Mouse (Mus musculus) hematopoietic stem cell, adult 5-6 weeks (primary cell): ENCODE data around the gene Apopt1. TPM values are rescaled to one million over a fixed set of nuclear protein-coding genes. Genes with fewer than 3 reads are reported as not detected.

Experiments used
- ATAC-seq, 2 experiments: fragments of 125-278 bp in 1 of 2; replicated peaks in 1 of 2; 2 replicates each; pipeline ENCODE4 v1.8.0; 2016 to 2017; ENCODE audit warnings: inconsistent platforms in 2 of 2, mild to moderate bottlenecking in 2 of 2, moderate number of reproducible peaks in 2 of 2, low read depth in 1 of 2, moderate TSS enrichment in 1 of 2; ENCODE audit not compliant: low FRiP score in 2 of 2, poor library complexity in 2 of 2, severe bottlenecking in 2 of 2, insufficient read depth in 1 of 2, low TSS enrichment in 1 of 2
- total RNA-seq: library from RNA; stranded (forward); fragments of 172-1452, 232-1000 nt; gene quantifications from 2 replicates; pipeline ENCODE4 v1.2.3, GENCODE M21; 2017

Gene Apopt1
- total RNA-seq, 1 experiment from 2014 or later = 58.3 TPM

DNA sequence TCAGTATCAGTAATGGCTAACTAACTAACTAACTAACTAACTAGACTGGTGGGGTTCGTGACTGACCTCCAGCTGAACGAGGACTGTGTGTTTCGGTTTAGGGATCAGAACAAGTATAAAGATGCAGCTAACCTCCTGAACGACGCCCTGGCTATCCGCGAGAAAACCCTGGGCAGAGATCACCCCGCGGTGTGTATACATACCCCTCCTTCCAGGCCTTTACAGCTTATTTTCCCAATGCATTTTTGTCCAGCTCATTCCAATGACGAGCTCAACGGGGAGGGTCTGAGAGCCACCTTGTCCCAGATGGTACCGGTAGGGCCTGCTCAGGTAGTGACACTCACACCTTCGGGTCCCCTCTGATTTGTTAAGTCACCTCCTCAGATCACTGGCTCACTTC, 64.9 kb downstream of the Apopt1 start:
- ATAC-seq = no peak

DNA sequence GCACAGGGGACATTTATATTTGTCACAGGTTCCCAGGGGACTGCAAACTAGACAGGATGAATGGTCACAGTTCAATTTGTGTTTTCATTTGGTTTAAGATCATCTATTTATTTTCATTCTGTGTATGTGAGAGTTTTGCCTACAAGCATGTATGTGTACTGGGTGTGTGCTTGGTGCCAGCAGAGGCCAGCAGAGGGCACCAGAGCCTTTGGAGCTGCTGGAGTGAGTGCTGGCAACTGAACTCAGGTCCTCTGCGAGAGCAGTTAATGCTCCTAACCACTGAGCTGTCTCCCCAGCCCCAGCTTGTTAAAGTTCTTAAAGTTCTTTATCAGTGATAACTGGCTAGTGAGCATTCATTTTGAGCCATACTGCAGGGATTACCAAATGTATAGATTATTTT, 66.5 kb downstream of the Apopt1 start:
- no peak for ATAC-seq

DNA sequence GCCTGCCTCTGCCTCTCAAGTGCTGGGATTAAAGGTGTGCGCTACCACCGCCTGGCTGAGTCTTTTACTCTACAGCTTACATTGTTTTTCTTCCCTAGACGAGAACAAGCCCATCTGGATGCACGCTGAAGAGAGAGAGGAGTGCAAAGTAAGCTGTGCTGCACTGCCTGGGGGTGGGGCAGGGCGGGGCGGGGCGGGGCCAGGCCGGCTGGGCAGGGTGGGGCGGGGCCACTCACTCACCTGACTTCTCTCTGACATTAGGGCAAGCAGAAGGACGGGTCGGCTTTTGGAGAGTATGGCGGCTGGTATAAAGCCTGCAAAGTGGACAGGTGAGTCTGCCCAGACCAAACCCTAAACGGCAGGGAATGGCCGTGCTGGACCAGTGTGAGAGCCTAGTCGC, 72.1 kb downstream of the Apopt1 start:
- no peak for ATAC-seq

DNA sequence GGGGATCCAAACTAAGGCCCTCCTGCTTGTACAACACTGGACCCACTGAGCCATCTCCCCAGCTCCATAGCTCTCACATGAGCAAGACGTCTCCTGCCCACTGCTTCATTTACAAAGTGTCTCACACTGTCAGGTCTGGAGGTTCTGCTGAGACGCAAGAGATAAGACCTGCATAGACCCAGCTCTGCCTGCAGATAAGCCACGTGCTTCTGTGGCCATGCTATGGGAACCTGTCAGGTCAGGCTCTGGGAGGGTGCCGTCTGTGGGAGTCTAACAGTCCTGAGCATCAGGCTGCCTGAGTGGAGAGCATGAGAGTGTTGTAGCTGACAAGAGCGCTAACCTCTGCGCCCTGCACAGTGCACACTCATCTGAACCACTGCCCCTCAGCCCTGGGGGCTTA, 74.0 kb downstream of the Apopt1 start:
- no peak for ATAC-seq

DNA sequence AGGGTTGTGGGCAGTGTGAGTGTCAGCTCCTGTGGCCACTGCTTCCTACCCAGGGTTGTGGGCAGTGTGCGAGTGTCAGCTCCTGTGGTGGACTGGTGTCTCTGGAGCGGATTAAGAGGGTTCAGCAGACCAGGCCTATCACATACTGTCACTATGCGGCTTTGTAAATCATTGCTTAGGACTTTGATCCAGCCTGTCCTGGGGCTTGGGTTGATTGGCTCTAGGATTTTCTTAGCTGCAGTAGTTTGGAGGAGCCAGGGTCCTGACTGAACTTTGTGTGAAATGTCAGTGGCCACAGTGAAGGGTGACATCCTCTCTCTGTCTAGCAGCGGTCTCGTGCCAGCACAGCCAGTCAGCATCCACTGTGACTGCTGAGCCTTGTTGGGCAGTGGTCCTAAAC, 77.0 kb downstream of the Apopt1 start:
- no peak for ATAC-seq

DNA sequence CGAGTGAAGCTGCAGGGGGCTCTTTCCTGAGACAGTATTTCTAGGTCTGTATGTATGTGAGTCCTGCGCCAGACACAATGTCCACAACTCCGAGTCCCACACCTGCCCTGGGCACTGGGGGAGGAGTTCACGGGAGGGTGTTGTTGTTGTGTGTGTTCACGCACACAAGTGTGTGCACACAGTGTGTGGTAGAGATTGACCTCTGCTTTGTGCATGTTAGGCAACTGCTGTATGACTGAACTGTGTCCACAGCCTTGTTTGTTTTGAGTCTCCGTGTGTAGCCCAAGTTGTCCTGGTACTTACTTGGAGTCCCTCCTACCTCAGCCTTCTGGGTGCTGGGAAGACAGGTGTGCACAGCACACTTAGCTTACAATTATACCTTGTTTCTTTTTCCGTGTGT, 77.6 kb downstream of the Apopt1 start:
- ATAC-seq = no peak

DNA sequence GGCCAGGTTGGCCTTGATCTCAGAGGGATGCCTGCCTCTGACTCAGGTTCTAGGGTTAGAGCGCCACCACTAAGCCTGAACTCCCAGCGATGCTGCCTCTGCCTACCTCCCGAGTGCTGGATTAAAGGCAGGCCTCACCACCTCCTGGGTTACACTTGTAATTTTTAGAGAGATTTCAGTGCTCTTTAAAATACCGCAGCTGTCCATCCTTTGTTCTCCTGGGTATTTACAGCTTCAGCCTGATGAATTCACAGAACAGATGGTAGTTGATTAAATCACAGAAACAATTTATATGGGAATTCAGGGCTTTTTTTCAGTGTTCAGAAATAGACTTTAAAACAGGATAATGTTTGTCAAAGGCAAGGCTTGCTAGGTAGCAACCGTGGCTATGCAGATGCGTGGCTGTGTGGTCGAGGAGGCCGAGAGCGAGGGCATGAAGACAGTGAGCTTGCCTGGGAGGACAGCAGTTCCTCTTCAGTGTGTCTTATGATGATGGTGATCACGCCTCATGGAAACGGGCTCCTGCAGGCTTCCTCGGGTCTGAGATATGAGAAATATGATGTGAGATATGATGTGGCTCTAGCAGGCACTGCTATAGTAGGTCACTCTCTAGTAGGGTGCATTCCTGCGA, 78.5 kb downstream of the Apopt1 start:
- no peak for ATAC-seq

DNA sequence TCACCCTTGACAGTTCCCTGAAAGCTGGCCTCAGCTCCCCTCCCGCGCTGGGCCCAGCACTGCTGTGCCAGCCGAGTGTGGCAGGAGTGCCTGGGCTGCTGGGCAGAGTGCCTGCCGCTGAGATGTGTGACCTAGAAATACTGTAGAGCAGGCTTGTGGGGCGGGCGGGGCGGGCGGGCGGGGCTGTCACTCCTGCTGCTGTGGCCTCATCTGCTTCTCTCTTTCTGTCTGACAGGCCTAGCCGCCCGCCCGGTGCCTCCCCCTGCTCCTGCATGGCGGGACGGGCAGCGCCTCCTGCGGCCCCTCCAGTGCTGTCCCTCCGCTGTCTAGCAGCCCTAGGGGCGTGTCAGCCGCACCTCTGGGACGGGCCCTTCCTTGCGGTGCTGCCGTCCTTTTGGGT, 81.0 kb downstream of the Apopt1 start:
- no peak for ATAC-seq

DNA sequence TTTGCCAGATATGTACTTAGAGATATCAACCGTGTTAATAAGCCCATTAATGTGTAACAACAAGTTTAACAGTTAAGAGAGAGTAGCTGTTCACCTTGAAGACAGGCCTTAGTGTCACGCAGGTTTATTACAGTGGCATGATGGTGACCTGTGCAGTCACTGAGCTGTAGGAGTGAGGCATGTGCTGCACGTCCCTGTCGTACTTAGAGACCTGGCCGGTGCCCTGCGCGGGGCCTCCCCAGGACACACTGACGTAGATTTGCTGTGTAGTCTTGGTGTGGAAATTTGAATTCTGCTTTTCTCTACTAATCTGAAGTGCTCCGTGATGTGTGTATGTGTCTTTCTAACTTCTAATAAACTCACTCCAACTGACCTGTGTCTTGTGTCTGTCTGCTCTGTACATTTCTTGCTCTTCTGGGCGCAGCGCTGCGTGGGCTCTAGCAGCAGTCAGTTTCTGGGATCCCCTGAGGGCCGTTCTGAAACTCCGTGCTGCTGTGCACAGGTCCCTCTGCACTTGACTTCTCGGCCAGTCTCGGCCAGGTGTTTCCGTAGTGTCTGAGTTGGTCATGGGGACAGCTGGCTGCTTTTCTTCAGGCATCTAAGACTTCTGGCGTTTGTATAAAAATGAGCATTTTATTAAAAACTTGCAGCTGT, 81.6 kb downstream of the Apopt1 start:
- no peak for ATAC-seq

DNA sequence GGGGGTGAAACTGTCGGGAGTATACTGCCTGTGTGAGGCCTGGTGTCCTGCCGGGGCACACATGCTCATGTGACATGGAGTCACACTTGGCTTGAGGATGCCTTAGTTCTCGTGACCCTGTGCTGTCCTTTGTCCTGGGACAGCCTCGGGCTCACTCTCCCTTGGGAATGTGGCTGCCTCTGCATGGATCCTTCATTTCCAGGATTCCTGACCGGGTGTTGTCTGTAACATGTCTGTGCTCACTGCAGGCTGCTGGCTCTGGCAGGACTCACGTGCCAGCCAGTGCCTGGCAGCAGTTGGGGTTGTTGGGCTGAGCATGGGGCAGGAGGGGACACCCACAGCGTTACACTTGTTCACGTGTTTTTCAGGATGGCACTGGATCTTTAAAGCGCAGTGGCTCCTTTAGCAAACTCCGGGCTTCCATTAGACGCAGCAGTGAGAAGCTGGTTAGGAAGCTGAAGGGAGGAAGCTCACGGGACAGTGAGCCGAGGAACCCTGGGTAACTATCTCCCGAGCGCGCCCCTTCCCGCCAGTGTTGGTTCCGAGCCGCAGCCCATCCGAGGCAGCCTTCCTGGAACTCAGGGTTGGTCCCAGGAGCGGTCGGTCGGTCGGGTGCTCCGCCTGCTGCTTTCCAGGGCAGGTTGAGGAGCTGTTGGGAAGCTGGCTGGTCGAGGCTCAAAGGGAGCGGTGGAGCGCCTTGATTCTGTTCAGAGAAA, 82.3 kb downstream of the Apopt1 start:
- ATAC-seq = no peak

DNA sequence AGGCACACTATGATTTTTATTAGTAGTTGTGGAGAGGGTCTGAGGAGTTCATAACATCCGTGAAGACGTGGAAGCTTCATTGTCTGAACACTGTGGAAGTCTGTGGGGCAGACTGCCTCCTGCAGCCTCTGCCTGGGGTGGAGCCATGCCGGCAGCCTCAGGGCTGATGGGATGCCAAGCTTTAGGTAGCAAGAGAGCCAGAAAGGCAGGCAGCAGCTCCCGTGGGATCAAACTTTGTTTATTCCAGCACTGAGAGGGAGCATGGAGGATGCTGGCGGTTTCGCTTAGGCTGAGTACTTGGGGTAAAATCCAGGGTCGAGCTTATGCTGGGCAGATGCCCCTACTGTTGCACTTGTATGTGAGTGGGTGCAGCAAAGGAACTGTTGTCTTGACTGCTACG, 84.2 kb downstream of the Apopt1 start:
- ATAC-seq = no peak

DNA sequence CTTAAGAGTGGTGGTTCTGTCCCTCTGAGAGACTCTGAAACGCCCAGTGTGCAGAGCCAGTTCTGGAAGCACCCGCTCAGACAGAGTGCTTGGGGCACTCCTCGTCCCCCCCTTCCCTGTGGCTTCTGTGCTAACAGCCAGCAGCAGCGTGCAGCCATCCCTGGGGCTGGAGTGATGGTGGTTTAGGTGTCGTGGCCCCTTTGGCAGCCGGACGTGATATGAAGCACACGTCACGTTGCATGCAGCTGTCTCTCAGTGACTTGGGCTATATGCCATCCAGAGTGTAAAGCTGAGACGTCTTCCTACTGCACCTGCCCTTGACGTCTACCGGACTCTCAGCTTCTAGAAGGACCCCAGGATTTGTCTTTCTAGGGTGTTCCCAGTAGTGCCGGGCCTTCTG, 85.4 kb downstream of the Apopt1 start:
- ATAC-seq = no peak

DNA sequence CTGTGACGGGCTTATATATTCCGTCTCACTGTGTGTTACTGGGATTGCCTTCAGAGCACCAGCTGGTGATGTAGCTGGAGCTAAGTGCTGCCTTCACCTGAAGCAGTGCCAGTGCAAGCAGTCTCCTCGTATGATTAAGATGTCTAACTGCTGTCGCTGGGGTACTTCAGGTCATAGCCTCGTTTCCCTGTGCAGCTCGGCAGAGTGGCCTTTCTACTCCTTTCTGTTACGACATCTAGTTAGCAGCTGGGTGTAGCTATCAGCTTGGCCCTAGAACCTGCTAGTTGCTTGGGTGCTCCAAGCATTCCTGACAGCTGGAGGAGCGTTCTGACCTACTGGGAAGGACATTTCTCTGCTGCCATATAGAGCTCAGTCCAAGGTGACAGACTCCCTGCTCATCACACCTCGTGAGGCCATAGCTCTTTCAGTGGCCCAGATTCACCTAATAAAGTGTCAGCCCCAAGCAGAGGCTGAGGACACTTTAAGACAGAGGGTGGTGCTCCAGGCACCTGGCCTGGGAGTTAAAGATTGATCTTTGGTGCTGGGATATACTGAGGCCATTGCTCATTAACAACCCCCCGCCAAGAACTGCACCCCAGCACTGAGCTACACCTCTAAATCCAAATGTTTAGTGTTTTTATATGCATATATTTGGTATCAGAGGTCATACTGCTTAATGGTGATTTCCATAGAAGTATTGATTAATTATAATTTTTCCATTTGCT, 87.6 kb downstream of the Apopt1 start:
- ATAC-seq = no peak

DNA sequence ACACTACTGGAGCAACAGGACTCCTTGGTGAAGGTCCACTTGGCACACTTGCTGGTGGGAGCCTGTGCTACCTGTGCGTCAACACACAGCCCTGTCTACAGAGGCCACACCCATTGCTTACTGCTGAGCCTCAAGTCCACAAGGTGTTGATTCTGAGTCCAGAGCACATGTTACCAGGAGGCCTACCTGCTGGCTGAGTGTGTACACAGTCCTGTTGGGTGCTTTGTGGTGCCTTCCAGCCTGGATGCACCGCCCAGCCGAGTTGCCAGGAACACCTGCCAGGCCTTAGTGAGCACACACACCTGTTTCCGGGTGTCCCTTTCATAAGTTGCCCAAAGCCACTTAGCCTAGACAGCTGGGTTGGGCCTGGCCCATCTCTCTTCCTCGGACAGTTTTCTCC, 90.5 kb downstream of the Apopt1 start:
- no peak for ATAC-seq

Other genes with a start within 250 kb of the Apopt1 start
- gene Gm266, start 227.4 kb upstream of the Apopt1 start, total RNA-seq = not detected in 2 replicates
- gene Eif5, start 175.2 kb upstream of the Apopt1 start, total RNA-seq = 352 and 436 TPM in 2 replicates
- 68.9 and 75.9 TPM in 2 replicates for gene Mark3, start 138.7 kb upstream of the Apopt1 start, total RNA-seq
- 5.1 and 8.1 TPM in 2 replicates for gene Ckb, start 40.9 kb upstream of the Apopt1 start, total RNA-seq
- 5.3 and 8.7 TPM in 2 replicates for gene Trmt61a, start 35.2 kb upstream of the Apopt1 start, total RNA-seq
- 47.1 and 51.4 TPM in 2 replicates for gene Bag5, start within 50 bp of the Apopt1 start, total RNA-seq
- 64.8 and 73.9 TPM in 2 replicates for gene Klc1, start 45.6 kb downstream of the Apopt1 start, total RNA-seq
- 9.2 and 9.7 TPM in 2 replicates for gene Xrcc3, start 100.6 kb downstream of the Apopt1 start, total RNA-seq
- gene Zfyve21, start 100.9 kb downstream of the Apopt1 start, total RNA-seq = 8.6 and 9.1 TPM in 2 replicates
- 25.8 and 34.7 TPM in 2 replicates for gene Ppp1r13b, start 194.8 kb downstream of the Apopt1 start, total RNA-seq